Mouse (Mus musculus): ENCODE results near the gene Gjb2. TPM values are rescaled to one million over a fixed set of nuclear protein-coding genes. Genes with fewer than 3 reads are reported as not detected.

Gene Gjb2
- polyA plus RNA-seq (2015; fragmentation: Nextera tagmentation; extraction: Ambion mirVana) = 2.8 and 3.9 TPM in 2 replicates

GRCm38 (mm10) chr14:57104106-57105023, at the start of gene Gjb2:
TSS of gene Gjb2 (minus strand) at chr14:57104702.
- Histone ChIP-seq H3K9ac (peak within 1 kb of the TSS; percentile 61), H3K4me3 (peak within 1 kb of the TSS; percentile 57), H3K27me3 (peaks cover 70% of the 10 kb centered on the region), H3K4me1 (peaks cover 16% of the 10 kb centered on the region), H3K9me3 (replicated peaks) (no peaks in the 10 kb centered on the region), H3K36me3 (ENCODE audit: poor library complexity, severe bottlenecking) (no peaks in the 10 kb centered on the region), H3K27ac (no peak within 1 kb of the TSS), H3K4me2 (peak within 1 kb of the TSS; percentile 99)
- peak; percentile 70 for ATAC-seq
- WGBS = under 1% methylated on average over 65 of the region's 101 CpGs

GRCm38 (mm10) chr14:57145741-57146140, 41.2 kb upstream of the Gjb2 start:
- Histone ChIP-seq H3K9ac (no peak overlapping the region), H3K9me3 (replicated peaks) (no peaks in the 10 kb centered on the region), H3K4me3 (no peak overlapping the region), H3K27me3 (no peaks in the 10 kb centered on the region), H3K36me3 (ENCODE audit: poor library complexity, severe bottlenecking) (no peaks in the 10 kb centered on the region), H3K4me1 (no peaks in the 10 kb centered on the region), H3K27ac (no peak overlapping the region), H3K4me2 (no peak overlapping the region)
- 70% methylated on average over 4 of the region's 4 CpGs for WGBS
- no peak for ATAC-seq

- Histone ChIP-seq H3K4me3 (no peak overlapping the region), H3K9ac (no peak overlapping the region), H3K4me2 (no peak overlapping the region), H3K27ac (no peak overlapping the region), H3K27me3 (peaks cover 41% of the 10 kb centered on the region), H3K4me1 (peaks cover 9% of the 10 kb centered on the region), H3K9me3 (replicated peaks) (no peaks in the 10 kb centered on the region), H3K36me3 (ENCODE audit: poor library complexity, severe bottlenecking) (no peaks in the 10 kb centered on the region)
- 54% methylated on average over 8 of the region's 8 CpGs for WGBS
- ATAC-seq = no peak
Observed at GRCm38 (mm10) chr14:57135265-57135664, 30.8 kb upstream of the Gjb2 start.

- ATAC-seq = 0 out of 2 replicates have a peak, but pooled peaks have one; percentile 36
- 2% methylated on average over 33 of the region's 33 CpGs for WGBS
- Histone ChIP-seq H3K9me3 (replicated peaks) (no peaks in the 10 kb centered on the region), H3K36me3 (ENCODE audit: poor library complexity, severe bottlenecking) (no peaks in the 10 kb centered on the region), H3K4me1 (peaks cover 9% of the 10 kb centered on the region), H3K27me3 (peaks cover 41% of the 10 kb centered on the region), H3K4me2 (peak within 1 kb of the TSS; percentile 79), H3K9ac (0 out of 2 replicates have a peak within 1 kb of the TSS, but pooled peaks have one; percentile 34), H3K27ac (no peak within 1 kb of the TSS), H3K4me3 (peak within 1 kb of the TSS; percentile 40)
Observed at GRCm38 (mm10) chr14:57133161-57133661, 28.7 kb upstream of the Gjb2 start, which contains the start of gene Gjb6. TSS of gene Gjb6 (minus strand) at chr14:57133611.

GRCm38 (mm10) chr14:57127383-57127782, 22.9 kb upstream of the Gjb2 start:
- no peak for ATAC-seq
- 78% methylated on average over 4 of the region's 4 CpGs for WGBS
- H3K4me3 ChIP-seq = no peak overlapping the region

GRCm38 (mm10) chr14:57122295-57122694, 17.8 kb upstream of the Gjb2 start:
- WGBS = 84% methylated on average over 7 of the region's 7 CpGs
- ATAC-seq = no peak
- Histone ChIP-seq H3K27me3 (0 out of 2 replicates have a peak, but pooled peaks cover 3% of the 10 kb centered on the region), H3K27ac (no peak overlapping the region), H3K36me3 (ENCODE audit: poor library complexity, severe bottlenecking) (no peaks in the 10 kb centered on the region), H3K9me3 (replicated peaks) (no peaks in the 10 kb centered on the region), H3K4me3 (no peak overlapping the region), H3K4me1 (no peaks in the 10 kb centered on the region), H3K9ac (no peak overlapping the region), H3K4me2 (no peak overlapping the region)

More at GRCm38 (mm10) chr14:57127383-57127782, 22.9 kb upstream of the Gjb2 start:
- H3K36me3 ChIP-seq (ENCODE audit: poor library complexity, severe bottlenecking) = no peaks in the 10 kb centered on the region
- peaks cover 12% of the 10 kb centered on the region for H3K27me3 ChIP-seq
- no peak overlapping the region for H3K9ac ChIP-seq
- H3K4me1 ChIP-seq = no peaks in the 10 kb centered on the region
- H3K4me2 ChIP-seq = no peak overlapping the region
- H3K9me3 ChIP-seq (replicated peaks) = no peaks in the 10 kb centered on the region
- no peak overlapping the region for H3K27ac ChIP-seq

- Histone ChIP-seq H3K9ac (no peak within 1 kb of the TSS), H3K9me3 (replicated peaks) (no peaks in the 10 kb centered on the region), H3K36me3 (ENCODE audit: poor library complexity, severe bottlenecking) (no peaks in the 10 kb centered on the region), H3K4me2 (peak within 1 kb of the TSS; percentile 45), H3K4me3 (no peak within 1 kb of the TSS), H3K27ac (no peak within 1 kb of the TSS), H3K27me3 (peaks cover 3% of the 10 kb centered on the region; the same call in 1 of the 2 replicates), H3K4me1 (peaks cover 10% of the 10 kb centered on the region)
- peak; percentile 88 for ATAC-seq
- WGBS = 4% methylated on average over 13 of the region's 13 CpGs
Observed at GRCm38 (mm10) chr14:57115823-57116544, 11.5 kb upstream of the Gjb2 start, which contains the start of gene Gm4491. TSS of gene Gm4491 (minus strand) at chr14:57115883.

- H3K9me3 ChIP-seq (replicated peaks) = no peaks in the 10 kb centered on the region
- H3K27ac ChIP-seq = no peak overlapping the region
- H3K36me3 ChIP-seq (ENCODE audit: poor library complexity, severe bottlenecking) = no peaks in the 10 kb centered on the region
- WGBS = 11% methylated on average over 4 of the region's 4 CpGs
- H3K9ac ChIP-seq = no peak overlapping the region
- H3K4me2 ChIP-seq = no peak overlapping the region
- no peak overlapping the region for H3K4me3 ChIP-seq
- H3K27me3 ChIP-seq = peaks cover 39% of the 10 kb centered on the region
- ATAC-seq = no peak
- peaks cover 8% of the 10 kb centered on the region for H3K4me1 ChIP-seq
Observed at GRCm38 (mm10) chr14:57109194-57109593, 4.7 kb upstream of the Gjb2 start.

- Histone ChIP-seq H3K9ac (no peak overlapping the region), H3K27me3 (peaks cover 52% of the 10 kb centered on the region), H3K36me3 (ENCODE audit: poor library complexity, severe bottlenecking) (no peaks in the 10 kb centered on the region), H3K4me1 (peaks cover 16% of the 10 kb centered on the region), H3K4me2 (no peak overlapping the region), H3K4me3 (no peak overlapping the region), H3K9me3 (replicated peaks) (no peaks in the 10 kb centered on the region), H3K27ac (no peak overlapping the region)
- 67% methylated on average over 5 of the region's 5 CpGs for WGBS
- no peak for ATAC-seq
Observed at GRCm38 (mm10) chr14:57107916-57108315, 3.4 kb upstream of the Gjb2 start.

- no peak overlapping the region for H3K27ac ChIP-seq
- H3K4me2 ChIP-seq = no peak overlapping the region
- H3K9me3 ChIP-seq (replicated peaks) = no peaks in the 10 kb centered on the region
- no peak overlapping the region for H3K9ac ChIP-seq
- H3K4me1 ChIP-seq = peaks cover 16% of the 10 kb centered on the region
- WGBS = 76% methylated on average over 8 of the region's 8 CpGs
- no peak for ATAC-seq
- peaks cover 60% of the 10 kb centered on the region for H3K27me3 ChIP-seq
- H3K4me3 ChIP-seq = no peak overlapping the region
- no peaks in the 10 kb centered on the region for H3K36me3 ChIP-seq (ENCODE audit: poor library complexity, severe bottlenecking)
Observed at GRCm38 (mm10) chr14:57107091-57107490, 2.6 kb upstream of the Gjb2 start.

GRCm38 (mm10) chr14:57105721-57106120, 1.2 kb upstream of the Gjb2 start:
- Histone ChIP-seq H3K9me3 (replicated peaks) (no peaks in the 10 kb centered on the region), H3K27me3 (peaks cover 66% of the 10 kb centered on the region)

GRCm38 (mm10) chr14:57105111-57105510, 609 bp upstream of the Gjb2 start:
- peak overlapping the region; percentile 99 for H3K4me2 ChIP-seq
- peak overlapping the region; percentile 57 for H3K4me3 ChIP-seq
- 9% methylated on average over 14 of the region's 14 CpGs for WGBS
- H3K27ac ChIP-seq = no peak overlapping the region
- peaks cover 70% of the 10 kb centered on the region for H3K27me3 ChIP-seq
- H3K9me3 ChIP-seq (replicated peaks) = no peaks in the 10 kb centered on the region
- peaks cover 16% of the 10 kb centered on the region for H3K4me1 ChIP-seq
- H3K9ac ChIP-seq = no peak overlapping the region
- ATAC-seq = no peak
- H3K36me3 ChIP-seq (ENCODE audit: poor library complexity, severe bottlenecking) = no peaks in the 10 kb centered on the region

More at GRCm38 (mm10) chr14:57105721-57106120, 1.2 kb upstream of the Gjb2 start:
- H3K4me3 ChIP-seq = no peak overlapping the region
- 47% methylated on average over 11 of the region's 11 CpGs for WGBS
- H3K4me2 ChIP-seq = no peak overlapping the region
- H3K4me1 ChIP-seq = peaks cover 16% of the 10 kb centered on the region
- ATAC-seq = no peak
- H3K27ac ChIP-seq = no peak overlapping the region
- no peak overlapping the region for H3K9ac ChIP-seq
- no peaks in the 10 kb centered on the region for H3K36me3 ChIP-seq (ENCODE audit: poor library complexity, severe bottlenecking)

Measured in forebrain, embryonic 13.5 days (tissue).